Mouse (Mus musculus): ENCODE results near the gene Bdkrb2.

Bdkrb2 gene

DNA sequence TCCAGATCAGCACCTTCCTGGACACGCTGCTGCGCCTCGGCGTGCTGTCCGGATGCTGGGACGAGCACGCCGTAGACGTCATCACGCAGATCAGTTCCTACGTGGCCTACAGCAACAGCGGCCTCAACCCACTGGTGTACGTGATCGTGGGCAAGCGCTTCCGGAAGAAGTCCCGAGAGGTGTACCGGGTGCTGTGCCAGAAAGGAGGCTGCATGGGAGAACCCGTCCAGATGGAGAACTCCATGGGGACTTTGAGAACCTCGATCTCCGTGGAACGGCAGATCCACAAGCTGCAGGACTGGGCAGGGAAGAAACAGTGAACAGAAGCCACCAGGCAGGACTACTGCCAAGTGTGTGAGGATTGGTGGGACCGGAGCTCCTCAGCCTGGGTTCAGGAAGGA lies 29.3 kb downstream of the Bdkrb2 start:
- CTCF ChIA-PET: no interaction called here

DNA sequence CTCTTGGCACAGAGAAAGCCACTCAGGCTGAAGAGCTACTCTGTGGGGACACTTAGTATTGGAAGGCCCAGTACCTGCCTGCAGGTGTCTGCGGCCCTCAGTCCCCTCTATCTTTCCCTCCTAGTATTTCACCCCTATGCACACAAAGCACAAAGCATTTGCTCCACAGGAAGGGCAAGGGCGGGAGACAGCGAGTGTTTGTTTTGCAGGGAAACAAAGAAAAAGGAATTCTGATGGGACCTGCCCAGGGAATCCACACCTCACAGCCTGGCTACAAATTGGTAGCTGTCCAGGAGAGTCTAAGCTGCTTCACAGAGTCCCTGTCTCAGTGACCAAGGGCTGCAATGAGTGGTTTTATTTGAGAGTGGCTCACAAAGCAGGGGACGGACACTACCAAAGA lies 30.4 kb downstream of the Bdkrb2 start:
- CTCF ChIA-PET: no interaction called here

DNA sequence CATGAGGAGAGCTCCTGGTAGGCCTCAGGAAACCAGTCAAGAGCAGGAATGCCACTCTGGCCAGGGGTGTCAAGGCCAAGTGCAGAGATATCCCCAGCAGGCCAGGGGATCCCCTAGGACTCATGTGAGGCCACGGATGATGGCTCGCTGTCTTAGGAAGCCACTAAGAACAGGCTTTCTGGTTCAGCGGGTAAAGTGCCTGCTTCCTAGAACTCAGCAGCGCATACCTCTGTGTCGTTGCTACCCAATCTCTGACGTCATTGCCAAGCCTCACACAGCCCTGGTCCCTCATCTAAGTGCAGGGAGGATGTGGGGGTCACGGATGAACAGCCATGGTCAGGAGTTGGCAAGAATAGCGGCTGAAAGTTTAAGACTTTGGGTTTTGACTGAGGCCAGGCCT lies 34.1 kb downstream of the Bdkrb2 start:
- CTCF ChIA-PET: no interaction called here

DNA sequence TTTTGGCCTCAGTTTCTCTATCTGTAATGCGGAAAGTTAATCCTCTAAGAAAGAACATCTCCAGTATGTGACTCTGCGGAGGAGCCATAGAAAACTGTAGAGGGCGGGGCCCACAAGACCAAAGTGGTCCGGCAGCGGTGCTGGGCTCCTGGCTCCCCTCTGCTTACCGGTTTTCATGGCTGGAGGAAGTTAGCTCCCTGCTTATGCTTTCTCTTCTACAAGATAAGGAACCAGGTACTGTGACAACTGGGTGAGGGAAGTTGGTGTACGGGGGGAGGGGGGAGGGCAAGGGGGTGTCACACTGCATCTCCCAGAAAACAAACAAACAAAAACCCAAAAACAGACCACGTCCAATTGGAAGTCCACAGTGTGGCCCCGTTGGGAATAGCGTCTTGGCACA lies 35.5 kb downstream of the Bdkrb2 start:
- CTCF ChIA-PET: interaction anchor here (0.6 to 1.2 kb wide), 3 partner anchors 13 to 187 kb away, joined by 3 to 11 read pairs (median 11); no protein-coding TSS in a partner anchor

DNA sequence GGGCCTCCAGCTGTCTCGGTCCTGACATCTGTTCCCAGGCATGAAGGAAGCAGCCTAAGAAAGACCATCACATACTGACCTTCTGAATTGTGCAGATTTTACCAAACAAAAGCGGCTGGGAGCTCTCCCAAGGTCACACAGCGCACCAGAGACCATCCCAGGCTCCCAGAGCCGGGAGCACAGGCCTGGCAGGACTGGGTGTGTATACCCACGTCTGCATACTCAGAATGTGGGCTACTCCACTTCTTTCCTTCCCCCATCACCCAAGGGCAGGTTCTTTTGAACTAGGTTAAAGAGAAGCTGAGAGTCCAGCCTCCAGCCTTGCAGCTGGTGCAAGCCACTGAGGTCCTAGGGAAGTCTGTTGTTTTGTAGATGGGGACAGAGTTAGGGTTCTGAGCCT lies 36.1 kb downstream of the Bdkrb2 start:
- CTCF ChIA-PET: no interaction called here

DNA sequence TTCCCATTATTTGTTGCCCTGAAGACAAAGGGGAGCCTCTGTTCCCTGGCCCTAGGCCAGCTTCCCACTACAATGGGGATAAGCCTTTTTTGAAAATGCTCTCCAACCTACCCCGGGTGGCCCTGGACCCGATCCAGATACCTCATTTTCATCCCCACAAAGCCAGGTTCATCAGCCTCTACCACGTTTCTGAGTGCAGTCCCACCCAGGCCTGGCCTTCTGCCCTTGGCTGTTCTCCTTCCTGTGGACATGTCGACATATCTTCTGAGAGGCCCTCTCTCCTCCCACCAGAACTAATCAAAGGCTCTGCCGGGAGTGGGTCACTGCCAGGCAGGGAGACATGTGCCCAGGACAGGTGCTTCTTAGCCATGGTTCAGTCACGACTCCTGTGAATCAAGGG lies 38.6 kb downstream of the Bdkrb2 start:
- CTCF ChIA-PET: no interaction called here

DNA sequence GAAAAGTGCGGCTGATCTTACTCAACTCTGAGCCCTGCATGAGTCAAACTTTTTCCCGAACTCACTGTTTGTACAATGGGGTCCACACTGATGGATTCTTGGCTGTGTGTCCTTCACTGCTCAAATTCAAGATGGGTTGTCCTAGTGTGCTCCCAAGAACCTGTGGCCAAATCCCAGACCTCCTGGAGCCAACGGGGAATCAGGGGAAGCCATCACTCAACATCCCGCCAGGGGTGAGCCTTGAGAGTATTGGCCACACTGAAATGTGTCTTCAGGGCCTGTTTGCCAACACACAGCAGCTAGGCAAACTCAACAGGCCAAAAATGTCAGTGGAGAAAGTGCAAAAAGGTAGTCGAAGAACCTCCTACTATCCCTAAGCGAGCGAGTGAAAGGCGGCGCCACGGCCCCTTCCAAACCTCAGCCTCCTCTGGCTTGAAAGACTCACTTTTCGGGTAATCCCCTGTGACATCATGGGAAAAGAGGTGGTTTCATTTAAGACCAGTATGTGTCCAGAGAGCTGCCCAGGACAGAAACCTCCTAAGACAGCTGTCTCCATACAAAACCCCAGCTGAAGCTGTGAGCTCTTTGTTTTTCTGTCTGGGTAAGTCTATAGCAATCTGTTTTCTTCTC lies 39.7 kb downstream of the Bdkrb2 start, which contains the start of gene Bdkrb1:
Gene Bdkrb1 (plus strand): TSS at position 505 of the 630 bp plus-strand sequence.
- CTCF ChIA-PET: no interaction called here

DNA sequence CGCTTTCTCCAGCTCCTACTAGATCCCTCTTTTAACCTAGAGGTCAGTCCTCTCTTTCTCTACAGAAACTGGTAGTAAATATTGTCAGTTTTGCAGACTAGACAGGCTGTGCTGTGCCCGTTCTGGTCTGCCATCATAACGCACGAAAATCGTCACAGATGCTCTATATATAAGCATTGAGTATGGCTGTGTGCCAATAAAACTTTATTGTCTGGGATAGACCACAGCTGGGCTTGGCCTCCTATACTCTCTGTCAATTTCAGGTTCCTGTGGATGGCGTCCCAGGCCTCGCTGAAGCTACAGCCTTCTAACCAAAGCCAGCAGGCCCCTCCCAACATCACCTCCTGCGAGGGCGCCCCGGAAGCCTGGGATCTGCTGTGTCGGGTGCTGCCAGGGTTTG lies 40.9 kb downstream of the Bdkrb2 start:
- CTCF ChIA-PET: no interaction called here

DNA sequence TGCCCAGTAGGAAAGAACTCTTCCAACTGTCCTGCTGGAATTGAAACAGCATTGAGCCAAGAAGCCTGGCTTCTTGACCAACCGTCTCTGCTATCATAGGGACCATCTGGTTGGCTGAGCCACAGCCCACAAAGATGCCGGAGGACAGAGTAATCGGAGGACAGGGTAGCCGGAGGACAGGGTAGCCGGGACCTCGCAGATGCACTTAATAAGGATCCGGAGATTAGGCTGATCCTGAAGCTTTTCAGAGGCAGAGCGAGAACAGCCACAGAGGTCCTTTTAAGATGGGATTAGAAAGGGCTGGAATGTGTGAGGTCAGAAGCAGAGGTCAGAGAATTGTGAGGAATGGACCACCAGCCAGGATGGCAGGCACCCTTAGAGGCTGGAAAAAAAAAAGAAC lies 42.2 kb downstream of the Bdkrb2 start:
- CTCF ChIA-PET: no interaction called here

DNA sequence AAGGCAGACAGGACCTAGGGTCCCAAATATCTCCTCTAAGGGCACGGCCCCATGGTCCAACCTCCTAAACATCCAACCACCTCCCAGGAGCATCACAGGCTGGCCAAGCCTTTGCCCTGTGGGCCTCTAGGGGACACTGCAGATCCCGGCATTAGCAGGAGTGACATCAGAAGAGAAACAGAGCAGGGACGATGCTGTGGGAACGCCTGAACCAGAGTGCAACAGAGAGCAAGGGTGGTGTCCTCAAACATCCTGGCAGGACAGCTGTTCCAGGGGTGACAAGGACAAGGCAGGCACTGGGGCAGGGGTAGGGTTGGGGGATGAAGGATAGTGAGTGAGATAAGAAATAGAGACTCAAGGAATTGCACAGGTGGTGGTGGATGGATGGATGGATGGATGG lies 43.9 kb downstream of the Bdkrb2 start:
- CTCF ChIA-PET: no interaction called here

DNA sequence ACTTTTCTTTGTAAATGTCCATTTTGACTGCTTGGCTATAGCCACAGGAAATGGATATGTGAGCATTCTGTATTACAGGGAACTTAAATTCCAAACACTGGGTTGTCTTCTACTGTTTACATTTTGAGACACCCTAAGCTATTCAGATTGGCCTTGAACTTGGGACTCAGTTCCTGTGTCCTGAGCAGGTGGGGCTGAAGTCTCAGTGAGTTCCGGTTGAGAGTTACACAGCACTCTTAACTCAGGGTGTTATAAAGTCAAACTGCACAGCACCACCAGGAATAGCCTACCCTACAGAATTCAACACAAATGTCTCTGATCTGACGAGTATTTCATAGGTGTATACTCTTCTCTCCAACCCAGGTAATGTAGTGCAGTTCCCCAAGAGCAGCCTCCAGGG lies 48.0 kb downstream of the Bdkrb2 start:
- CTCF ChIA-PET: interaction anchor here (0.6 to 1.0 kb wide), 2 partner anchors 13 to 113 kb away, joined by 3 to 7 read pairs; no protein-coding TSS in a partner anchor

DNA sequence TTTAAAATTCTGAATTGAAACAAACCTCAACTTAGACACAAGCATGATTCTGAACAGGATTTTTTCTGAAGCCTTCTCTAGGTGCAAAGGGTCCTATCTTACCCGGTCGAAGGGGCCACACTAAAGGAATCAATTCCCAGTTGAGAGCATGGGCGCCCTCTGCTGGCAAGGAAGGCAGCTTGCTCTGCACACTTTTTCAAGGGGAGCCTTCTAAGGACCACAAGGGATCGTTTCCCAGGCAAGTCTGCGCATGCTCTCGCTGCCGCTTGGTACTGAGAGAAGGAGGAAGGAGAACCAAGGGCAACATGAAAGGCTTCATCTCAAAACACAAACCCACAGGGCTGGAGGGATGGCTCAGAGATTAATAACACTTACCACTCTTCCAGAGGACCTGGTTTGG lies 48.7 kb downstream of the Bdkrb2 start:
- CTCF ChIA-PET: interaction anchor here (0.7 to 1.0 kb wide), 2 partner anchors 14 to 213 kb away, joined by 3 to 4 read pairs; no protein-coding TSS in a partner anchor

DNA sequence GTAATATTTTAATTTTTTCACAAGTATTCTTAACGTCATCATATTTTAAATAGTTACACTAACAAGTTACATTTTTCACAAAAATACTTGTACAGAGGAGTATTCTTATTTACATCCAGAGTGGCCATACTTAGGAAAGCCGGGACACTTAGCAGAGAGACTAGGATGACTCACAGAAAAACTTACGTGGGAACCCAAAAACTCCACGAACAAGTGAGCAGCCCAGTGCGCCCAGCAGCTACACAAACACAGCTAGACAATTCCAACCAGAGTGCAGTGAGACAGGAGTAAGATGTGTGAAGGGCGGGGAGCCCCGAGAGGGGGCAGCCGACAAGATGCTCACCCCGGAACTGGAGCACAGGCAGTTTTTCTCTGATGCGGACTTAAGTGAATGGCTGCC lies 50.5 kb downstream of the Bdkrb2 start:
- CTCF ChIA-PET: no interaction called here

DNA sequence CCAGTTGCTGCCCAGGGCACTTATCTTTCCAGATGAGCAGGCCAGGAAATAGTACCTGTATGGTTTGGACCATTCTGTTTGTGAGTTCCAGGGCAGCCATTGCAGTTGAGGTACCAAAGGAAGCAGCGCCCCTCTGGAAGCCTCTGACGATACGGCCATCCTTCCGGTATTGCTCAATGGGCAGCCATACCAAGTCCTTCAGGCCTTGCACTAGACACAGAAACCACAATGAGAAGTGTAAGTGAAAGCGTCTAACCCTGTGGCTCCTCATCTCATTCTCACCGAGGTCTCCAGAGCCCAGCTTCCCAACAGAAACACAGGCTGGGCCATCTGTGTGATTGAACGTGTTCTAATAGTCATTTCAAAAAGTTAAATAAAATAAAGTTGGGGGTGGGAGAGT lies 59.0 kb downstream of the Bdkrb2 start:
- CTCF ChIA-PET: no interaction called here

DNA sequence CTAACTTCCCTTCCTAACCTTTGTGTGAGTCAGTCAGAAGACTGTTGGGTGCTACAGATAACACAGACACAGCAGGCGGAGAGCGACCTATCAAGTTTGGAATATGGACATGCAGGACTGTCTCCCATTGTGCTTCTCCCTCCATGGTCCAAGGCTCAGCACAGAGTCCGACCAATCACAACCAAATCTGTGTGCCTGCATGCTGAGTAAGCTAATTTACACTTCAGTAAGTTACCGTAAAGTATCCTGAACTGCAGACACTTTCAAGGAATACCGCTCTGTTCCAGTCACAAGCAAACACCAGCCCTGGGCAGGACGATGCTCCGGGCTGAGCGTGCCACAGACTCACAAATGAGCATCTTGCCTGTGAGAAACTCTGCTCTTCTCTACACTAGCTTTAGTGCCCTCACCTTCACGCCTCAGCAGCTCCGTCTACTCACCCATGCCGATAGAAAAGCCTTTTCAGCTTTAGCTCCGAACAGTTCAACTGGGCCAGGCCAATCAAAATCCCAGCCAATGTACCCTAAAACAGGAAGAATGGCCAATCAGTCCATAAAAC lies 60.0 kb downstream of the Bdkrb2 start:
- CTCF ChIA-PET: no interaction called here

DNA sequence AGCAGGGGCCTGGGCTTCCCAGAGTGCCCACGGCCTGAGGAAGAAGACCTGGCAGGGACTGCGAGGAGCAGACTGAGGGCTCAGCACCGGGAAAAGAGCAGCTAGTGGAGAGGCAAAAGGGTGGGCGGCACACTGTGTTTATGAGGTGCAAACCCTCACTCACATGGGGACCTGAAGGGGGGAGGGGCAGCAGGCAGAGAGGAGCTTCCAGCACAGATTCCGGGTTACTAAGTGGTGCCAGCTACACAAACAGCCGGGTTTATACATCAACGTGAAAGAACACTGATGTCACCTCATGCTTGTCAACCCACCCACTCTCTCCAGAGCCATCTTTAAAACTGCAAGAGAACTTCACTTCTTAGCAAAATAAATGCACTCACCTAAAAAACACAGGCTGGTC lies 62.8 kb downstream of the Bdkrb2 start:
- CTCF ChIA-PET: no interaction called here

DNA sequence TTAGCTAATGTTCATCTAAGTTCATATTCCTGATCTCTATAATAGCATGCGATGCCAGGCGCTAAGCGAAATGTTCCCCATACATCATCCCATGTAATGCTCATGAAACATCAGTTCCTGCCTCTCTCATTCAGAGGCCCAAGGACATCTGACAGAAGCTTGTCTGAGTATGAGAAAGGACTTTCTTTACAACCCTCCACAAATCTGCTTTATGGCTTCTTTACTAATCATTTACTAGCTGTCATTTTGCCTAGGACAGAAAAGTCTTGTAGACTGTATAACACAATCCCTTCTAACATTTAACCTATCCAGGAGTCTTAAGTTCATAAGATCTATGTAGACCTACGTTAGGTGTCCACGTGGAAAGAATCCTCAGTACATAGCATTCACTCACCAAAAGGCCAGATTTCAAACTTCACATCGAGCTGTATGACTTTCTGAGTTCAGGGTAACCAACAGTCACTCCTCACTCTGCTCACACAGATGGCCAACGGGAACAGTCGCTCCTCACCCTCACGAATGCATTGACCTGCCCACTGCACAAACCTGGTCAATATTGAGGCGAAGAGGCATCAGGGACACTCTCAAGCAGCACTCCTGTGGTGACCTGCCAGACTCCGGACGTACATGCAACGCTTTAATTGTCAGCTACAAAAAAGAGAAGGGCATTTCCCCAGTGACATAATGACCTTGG lies 71.5 kb downstream of the Bdkrb2 start:
- CTCF ChIA-PET: no interaction called here

DNA sequence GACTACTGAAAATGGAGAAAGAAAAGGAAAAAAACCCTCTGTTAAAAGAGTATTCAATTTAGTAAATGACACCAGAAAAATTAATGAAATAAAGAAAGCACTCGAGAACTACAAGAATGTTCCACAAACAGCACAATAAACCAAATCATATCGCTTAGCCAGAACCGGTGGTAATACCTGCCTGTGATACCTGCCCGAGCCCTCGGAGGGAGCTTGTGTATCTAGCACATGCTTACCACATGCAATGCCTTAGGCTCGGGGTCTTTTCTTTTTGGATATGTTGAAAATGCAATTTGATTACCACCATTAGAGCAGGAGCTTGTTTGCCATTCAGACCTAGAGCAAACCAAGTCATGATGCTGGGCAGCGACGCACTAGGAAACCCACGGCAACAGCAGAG lies 73.5 kb downstream of the Bdkrb2 start:
- CTCF ChIA-PET: no interaction called here

DNA sequence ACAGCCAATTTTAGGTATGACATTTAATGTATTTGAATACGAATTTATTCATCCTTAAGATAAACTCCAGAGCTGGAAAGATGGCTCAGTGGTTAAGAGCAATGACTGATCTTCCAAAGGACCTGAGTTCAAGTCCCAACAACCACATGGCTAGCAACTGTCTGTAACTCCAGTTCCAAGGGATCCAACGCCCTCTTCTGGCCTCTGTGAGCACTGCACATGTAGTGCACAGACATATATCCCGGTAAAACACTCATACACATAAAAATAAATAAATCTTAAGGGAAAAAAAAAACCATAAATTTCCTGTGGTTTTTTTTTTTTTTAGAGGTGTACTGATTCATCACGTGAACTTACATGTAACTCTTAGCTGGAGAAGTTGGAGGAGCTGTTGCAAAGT lies 74.5 kb downstream of the Bdkrb2 start:
- CTCF ChIA-PET: no interaction called here

DNA sequence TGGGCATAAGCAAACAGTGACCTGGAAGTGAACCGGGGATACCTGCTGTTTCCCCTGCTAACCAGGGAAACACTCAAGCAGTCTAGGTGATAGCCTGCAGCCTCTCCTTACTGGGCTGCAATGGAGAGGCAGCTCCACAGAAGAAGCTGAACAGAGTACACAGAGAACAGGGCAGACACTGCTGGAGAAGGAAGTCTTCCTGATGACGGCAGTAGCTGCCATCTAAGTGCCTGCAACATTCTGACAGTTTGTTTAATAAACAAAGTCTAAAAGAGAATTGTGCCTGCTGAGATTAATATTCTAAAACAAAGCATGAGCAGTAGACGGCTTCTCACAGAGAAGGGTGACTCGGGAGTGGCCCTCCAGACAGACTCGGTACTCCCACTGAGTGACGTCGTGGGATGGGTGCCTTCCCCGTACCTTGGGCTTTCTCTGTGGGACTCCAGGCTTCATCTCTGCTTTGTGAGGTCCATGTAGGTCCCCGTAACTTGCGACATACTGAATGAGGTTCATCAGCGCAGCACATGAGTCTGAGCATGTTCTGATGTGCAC lies 79.8 kb downstream of the Bdkrb2 start:
- CTCF ChIA-PET: no interaction called here
